Mouse (Mus musculus): ENCODE data around the gene Zfp652.

- no peak; the same call in 1 of the 2 replicates for TF ChIP-seq POLR2A (IDR thresholded peaks at IDR 0.05; ENCODE audit: low read depth, low read length)
- no peak for TF ChIP-seq USF2 (conservative IDR thresholded peaks at IDR 0.05; ENCODE audit: low read depth, low read length)
- TF ChIP-seq CTCF (conservative IDR thresholded peaks at IDR 0.05 in 1 of 2, IDR thresholded peaks at IDR 0.05 in 1 of 2; ENCODE audit: low read depth in 2 of 2, low read length in 2 of 2), result no peak
- no peak for TF ChIP-seq TBP (conservative IDR thresholded peaks at IDR 0.05; ENCODE audit: low read depth, low read length)
These were observed 349 bp upstream of the Zfp652 start for GRCm38 (mm10) chr11:95712085-95712562.

All from CH12.LX (cell line).